Mouse (Mus musculus): Measurements from ENCODE around the gene Arl6ip5.

DNA sequence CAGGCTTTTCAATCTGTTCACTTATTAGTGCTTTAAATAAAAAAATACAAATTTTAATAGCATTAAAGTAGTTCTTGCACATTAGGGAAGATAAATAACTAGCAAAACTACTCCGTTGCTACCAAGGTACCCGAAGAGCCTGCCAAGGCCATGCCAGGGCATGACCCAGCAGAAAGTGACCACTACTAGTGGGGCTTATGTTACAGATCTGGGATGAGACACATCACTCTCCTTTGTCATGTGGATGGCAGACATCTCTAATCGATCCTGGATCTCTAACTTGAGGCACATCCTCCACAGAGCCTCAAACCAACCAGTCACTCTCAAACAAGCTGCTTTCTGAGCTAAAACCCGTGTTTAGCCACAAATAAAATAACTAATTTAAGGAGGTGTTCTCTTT lies 56.2 kb downstream of the Arl6ip5 start:
- TF ChIP-seq CTCF (IDR thresholded peaks at IDR 0.05), result no peak
- no peak for TF ChIP-seq EP300 (IDR thresholded peaks at IDR 0.05)
